Mouse (Mus musculus) stomach, postnatal 0 days (tissue): ENCODE data around the gene Vps33b. TPM values are rescaled to one million over a fixed set of nuclear protein-coding genes. Genes with fewer than 3 reads are reported as not detected.

Experiments used
- ATAC-seq: fragments of 200-750 bp; cut with Nextera tagmentation; 2 replicates; pipeline ENCODE4 v1.8.0; 2017; ENCODE audit not compliant: low FRiP score, low TSS enrichment
- DNase-seq: peaks from one replicate; pipeline ENCODE4 v3.0.0-alpha.2; 2016; ENCODE audit warnings: low spot score
- H3K27ac ChIP-seq: fragments of 300-500 bp; sonication (generic); replicated peaks from 2 replicates; pipeline ENCODE4 v1.5.1; 2014; ENCODE audit warnings: mild to moderate bottlenecking, control low read depth
- H3K27me3 ChIP-seq: fragments of 300-500 bp; sonication (generic); 2 replicates; pipeline ENCODE4 v1.6.1; 2014; ENCODE audit warnings: low read length; ENCODE audit not compliant: control insufficient read depth, insufficient read depth
- H3K36me3 ChIP-seq: fragments of 300-500 bp; sonication (generic); 2 replicates; pipeline ENCODE4 v1.6.1; 2014; ENCODE audit warnings: low read length, mixed read lengths; ENCODE audit not compliant: control insufficient read depth, insufficient read depth
- H3K4me1 ChIP-seq: fragments of 300-500 bp; sonication (generic); replicated peaks from 2 replicates; pipeline ENCODE4 v1.6.1; 2014; ENCODE audit warnings: antibody characterized with exemption; ENCODE audit not compliant: control insufficient read depth, insufficient read depth
- H3K4me2 ChIP-seq: fragments of 300-500 bp; sonication (generic); replicated peaks from 2 replicates; pipeline ENCODE4 v1.6.1; 2014; ENCODE audit warnings: low read depth, mild to moderate bottlenecking, control low read depth, moderate library complexity
- H3K4me3 ChIP-seq: fragments of 300-500 bp; sonication (generic); 2 replicates; pipeline ENCODE4 v1.5.1; 2014; ENCODE audit warnings: low read depth, low read length, control low read depth
- H3K9ac ChIP-seq: fragments of 300-500 bp; sonication (generic); 2 replicates; pipeline ENCODE4 v1.6.1; 2014; ENCODE audit warnings: mild to moderate bottlenecking, low read length, control low read depth, mixed read lengths
- H3K9me3 ChIP-seq: fragments of 300-500 bp; sonication (generic); 2 replicates; pipeline ENCODE4 v1.6.1; 2016; ENCODE audit warnings: low read length; ENCODE audit not compliant: control insufficient read depth
- CTCF ChIP-seq: IDR thresholded peaks from 2 replicates; pipeline ENCODE4 v1.5.1; 2016; ENCODE audit warnings: antibody characterized with exemption, low read depth, mild to moderate bottlenecking, moderate library complexity
- EP300 ChIP-seq: optimal IDR thresholded peaks from 2 replicates; pipeline ENCODE3; 2016; ENCODE audit warnings: antibody characterized with exemption
- WGBS: fragments of 180-500 bp; shearing (Covaris S2); extraction: QIAGEN DNeasy Blood & Tissue Kit; methylation state at CpG from one replicate; pipeline ENCODE4 v1.1.7; 2014; 5-methylcytosine and 5-hydroxymethylcytosine counted together
- polyA plus RNA-seq: library from polyadenylated mRNA; unstranded; fragments of >200 nt; fragmentation: Nextera tagmentation; extraction: Ambion mirVana; gene quantifications from 2 replicates; pipeline ENCODE4 v1.2.1, GENCODE M21; 2015

The Vps33b gene
- polyA plus RNA-seq, 1 experiment from 2014 or later: 4.9 TPM

DNA sequence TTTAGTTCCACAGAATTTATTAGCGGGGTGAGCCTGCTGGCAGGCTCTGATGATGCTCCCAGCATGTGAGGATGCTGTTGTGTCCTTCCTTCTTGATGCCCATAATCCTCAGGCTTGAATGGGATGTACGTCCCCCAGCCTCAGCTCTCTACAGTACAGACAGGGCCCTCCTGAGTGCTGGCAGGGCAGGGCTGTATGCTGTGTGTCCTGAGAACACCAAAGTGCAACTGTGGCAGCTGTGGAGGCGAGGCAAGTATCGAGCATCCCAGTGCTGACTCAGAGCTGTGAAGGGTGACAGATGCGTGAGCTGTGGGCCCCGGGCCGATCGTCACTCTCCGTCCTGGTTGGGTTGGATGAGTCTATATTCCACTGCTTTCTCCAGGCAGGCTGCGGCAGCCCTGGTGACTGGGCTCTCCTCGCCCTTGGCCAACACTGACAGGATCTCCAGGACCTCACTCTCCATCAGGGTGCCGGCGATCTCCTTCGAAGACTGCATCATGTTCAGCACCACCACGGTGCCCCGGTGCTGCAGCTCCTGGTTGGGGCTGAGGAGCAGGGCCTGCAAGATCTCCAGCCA is 55.9 kb downstream of the Vps33b start:
- no peaks in the 10 kb centered on the region for H3K9me3 ChIP-seq
- H3K4me1 ChIP-seq: no peaks in the 10 kb centered on the region
- H3K9ac ChIP-seq: no peak overlapping the region
- ATAC-seq (no peak), DNase-seq (peak; percentile 14)
- H3K27ac ChIP-seq: peak overlapping the region; percentile 84
- H3K4me3 ChIP-seq: no peak overlapping the region
- H3K27me3 ChIP-seq: no peaks in the 10 kb centered on the region
- no peak overlapping the region for H3K4me2 ChIP-seq
- no peak for TF ChIP-seq EP300
- TF ChIP-seq CTCF: no peak
- peaks cover 22% of the 10 kb centered on the region; the same call in 1 of the 2 replicates for H3K36me3 ChIP-seq
- WGBS: 84% methylated on average over 16 of the region's 16 CpGs

DNA sequence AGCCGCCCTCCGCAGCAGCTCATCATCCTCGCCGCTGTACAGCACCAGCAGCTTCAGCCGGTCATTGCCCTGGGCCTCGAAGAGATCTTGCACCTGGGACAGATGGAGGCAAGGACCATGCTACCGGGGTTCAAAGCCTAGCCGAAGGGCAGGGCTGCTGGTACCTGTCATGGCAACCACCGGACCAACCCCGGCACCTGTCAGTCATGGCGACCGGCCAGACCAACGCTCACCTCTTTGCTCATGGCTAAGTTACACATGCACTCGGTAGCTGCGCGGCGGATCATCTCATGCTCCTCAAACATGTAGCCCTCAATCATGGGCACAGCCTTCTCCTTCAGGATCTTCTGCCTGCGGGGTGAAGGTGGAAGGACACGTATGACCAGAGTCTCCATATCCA is 56.6 kb downstream of the Vps33b start:
- Histone ChIP-seq H3K9ac (no peak overlapping the region), H3K27me3 (no peaks in the 10 kb centered on the region)

DNA sequence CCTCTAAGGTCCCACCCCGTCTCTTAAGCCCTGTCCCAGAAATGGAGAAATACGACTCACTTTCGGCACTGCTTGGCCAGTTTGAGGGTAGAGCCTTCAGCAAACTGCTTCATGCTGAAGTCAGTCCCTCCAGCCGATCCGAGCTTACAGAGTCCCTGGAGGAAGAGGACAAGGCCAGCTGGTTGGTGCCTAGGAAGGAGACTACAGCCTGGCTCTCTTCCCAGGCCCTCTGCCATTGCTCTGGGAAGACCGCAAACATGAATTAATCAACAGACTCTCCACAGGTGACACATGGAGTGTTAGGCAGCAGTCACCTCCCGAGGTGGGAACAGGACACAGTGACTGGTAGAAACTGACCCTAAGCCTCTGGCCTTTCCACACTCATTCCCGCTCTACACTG is 60.8 kb downstream of the Vps33b start:
- H3K4me3 ChIP-seq: no peak overlapping the region
- no peak overlapping the region for H3K4me2 ChIP-seq
- H3K9me3 ChIP-seq: no peaks in the 10 kb centered on the region
- no peak overlapping the region for H3K9ac ChIP-seq
- TF ChIP-seq EP300 (no peak), CTCF (no peak)
- DNase-seq (no peak), ATAC-seq (no peak)
- WGBS: 85% methylated on average over 8 of the region's 8 CpGs
- no peaks in the 10 kb centered on the region for H3K27me3 ChIP-seq
- no peaks in the 10 kb centered on the region for H3K4me1 ChIP-seq
- peaks cover 57% of the 10 kb centered on the region for H3K36me3 ChIP-seq
- no peak overlapping the region for H3K27ac ChIP-seq

More for the DNA sequence above, 56.6 kb downstream of the Vps33b start:
- 96% methylated on average over 19 of the region's 19 CpGs for WGBS
- H3K4me3 ChIP-seq: no peak overlapping the region
- H3K4me1 ChIP-seq: no peaks in the 10 kb centered on the region
- TF ChIP-seq EP300 (no peak), CTCF (no peak)
- H3K4me2 ChIP-seq: no peak overlapping the region
- H3K36me3 ChIP-seq: peaks cover 27% of the 10 kb centered on the region
- no peak overlapping the region for H3K27ac ChIP-seq
- no peaks in the 10 kb centered on the region for H3K9me3 ChIP-seq
- DNase-seq (no peak), ATAC-seq (no peak)

GRCm38 (mm10) chr7:80331433-80331832 is 62.0 kb downstream of the Vps33b start:
- ATAC-seq (no peak), DNase-seq (no peak)
- no peaks in the 10 kb centered on the region for H3K9me3 ChIP-seq
- H3K4me3 ChIP-seq: no peak overlapping the region
- H3K36me3 ChIP-seq: peaks cover 63% of the 10 kb centered on the region
- H3K4me1 ChIP-seq: no peaks in the 10 kb centered on the region
- H3K27ac ChIP-seq: no peak overlapping the region
- no peak overlapping the region for H3K9ac ChIP-seq
- no peaks in the 10 kb centered on the region for H3K27me3 ChIP-seq
- TF ChIP-seq CTCF: no peak
- WGBS: 93% methylated on average over 19 of the region's 19 CpGs
- no peak overlapping the region for H3K4me2 ChIP-seq

GRCm38 (mm10) chr7:80334848-80335247 is 65.4 kb downstream of the Vps33b start:
- peak; percentile 66 for ATAC-seq
- Histone ChIP-seq H3K9ac (no peak overlapping the region), H3K27me3 (no peaks in the 10 kb centered on the region), H3K4me1 (peaks cover 7% of the 10 kb centered on the region; the same call in 1 of the 2 replicates), H3K9me3 (no peaks in the 10 kb centered on the region), H3K4me3 (no peak overlapping the region), H3K4me2 (no peak overlapping the region), H3K36me3 (peaks cover 56% of the 10 kb centered on the region), H3K27ac (no peak overlapping the region)
- 75% methylated on average over 4 of the region's 4 CpGs for WGBS
- DNase-seq: no peak
- TF ChIP-seq CTCF: no peak
- TF ChIP-seq EP300: no peak

DNA sequence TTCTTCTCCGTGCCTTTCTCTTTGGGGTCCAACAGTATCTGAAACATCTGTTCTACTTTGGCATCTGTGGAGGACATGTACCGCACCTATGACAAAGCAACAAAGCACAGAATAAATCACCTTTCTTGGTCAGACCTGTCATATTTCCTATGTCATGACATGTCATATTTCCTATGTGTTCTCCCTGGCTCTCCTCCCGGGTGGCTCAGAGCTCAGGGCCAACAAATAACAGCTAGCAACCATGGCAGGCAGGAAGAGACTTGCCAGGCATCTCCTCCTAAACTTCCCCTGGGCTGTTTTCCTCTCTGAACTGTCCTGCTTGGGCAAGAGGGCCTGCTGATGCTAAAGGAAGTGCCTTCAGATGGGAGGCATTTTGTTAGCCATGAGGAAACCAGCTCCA is 67.5 kb downstream of the Vps33b start:
- peaks cover 39% of the 10 kb centered on the region for H3K36me3 ChIP-seq

More for the DNA sequence above, 67.5 kb downstream of the Vps33b start:
- Histone ChIP-seq H3K4me3 (no peak overlapping the region), H3K27me3 (no peaks in the 10 kb centered on the region), H3K27ac (0 out of 2 replicates have a peak overlapping the region, but pooled peaks have one; percentile 8), H3K4me2 (no peak overlapping the region), H3K4me1 (peaks cover 7% of the 10 kb centered on the region; the same call in 1 of the 2 replicates), H3K9me3 (no peaks in the 10 kb centered on the region), H3K9ac (no peak overlapping the region)
- DNase-seq (no peak), ATAC-seq (no peak)
- WGBS: 76% methylated on average over 3 of the region's 3 CpGs
- TF ChIP-seq CTCF: no peak
- TF ChIP-seq EP300: no peak
